Mouse (Mus musculus) CH12.LX (cell line): ENCODE measurements around the gene Mad1l1.

Source experiments
- CHD1 ChIP-seq: IDR thresholded peaks from 2 replicates; pipeline ENCODE4 v1.6.1; 2012; ENCODE audit warnings: low read depth, low read length, improper control_type of control experiment, inconsistent platforms
- CTCF ChIP-seq, 2 experiments: IDR thresholded peaks in 1 of 2; conservative IDR thresholded peaks in 1 of 2; 2 replicates each; pipeline ENCODE4 v1.5.1; 2011 to 2012; ENCODE audit warnings: low read depth in 2 of 2, low read length in 2 of 2, improper control_type of control experiment in 1 of 2, inconsistent platforms in 1 of 2, mild to moderate bottlenecking in 1 of 2, moderate library complexity in 1 of 2
- EP300 ChIP-seq: IDR thresholded peaks from 2 replicates; pipeline ENCODE4 v1.6.1; 2011; ENCODE audit warnings: low read length, improper control_type of control experiment
- GABPA ChIP-seq: IDR thresholded peaks from 2 replicates; pipeline ENCODE4 v1.6.1; 2012; ENCODE audit warnings: low read depth, low read length, improper control_type of control experiment, inconsistent platforms; ENCODE audit not compliant: insufficient replicate concordance
- HCFC1 ChIP-seq: IDR thresholded peaks from 2 replicates; pipeline ENCODE4 v1.6.1; 2012; ENCODE audit warnings: low read depth, mild to moderate bottlenecking, inconsistent platforms, low read length, improper control_type of control experiment
- IRF4 ChIP-seq: IDR thresholded peaks from 2 replicates; pipeline ENCODE4 v1.6.1; 2014; ENCODE audit warnings: low read depth, mild to moderate bottlenecking, inconsistent platforms, low read length, improper control_type of control experiment
- NRF1 ChIP-seq: IDR thresholded peaks from 2 replicates; pipeline ENCODE4 v1.6.1; 2014; ENCODE audit warnings: low read depth, mild to moderate bottlenecking, inconsistent platforms, low read length, improper control_type of control experiment, moderate library complexity
- POLR2A ChIP-seq: IDR thresholded peaks from 2 replicates; pipeline ENCODE4 v1.6.1; 2011; ENCODE audit warnings: low read depth, mild to moderate bottlenecking, improper control_type of control experiment, low read length
- TBP ChIP-seq: conservative IDR thresholded peaks from 2 replicates; pipeline ENCODE4 v1.6.1; 2011; ENCODE audit warnings: low read depth, low read length, improper control_type of control experiment
- TCF12 ChIP-seq: IDR thresholded peaks from 2 replicates; pipeline ENCODE4 v1.6.1; 2014; ENCODE audit warnings: low read depth, mild to moderate bottlenecking, inconsistent platforms, low read length, improper control_type of control experiment
- USF1 ChIP-seq: IDR thresholded peaks from 2 replicates; pipeline ENCODE4 v1.6.1; 2014; ENCODE audit warnings: low read depth, mild to moderate bottlenecking, inconsistent platforms, low read length, improper control_type of control experiment
- USF2 ChIP-seq: conservative IDR thresholded peaks from 2 replicates; pipeline ENCODE4 v1.6.1; 2011; ENCODE audit warnings: low read depth, low read length, improper control_type of control experiment
- ZMIZ1 ChIP-seq: IDR thresholded peaks from 2 replicates; pipeline ENCODE4 v1.6.1; 2012; ENCODE audit warnings: low read depth, mild to moderate bottlenecking, inconsistent platforms, low read length, improper control_type of control experiment

- TF ChIP-seq CTCF (conservative IDR thresholded peaks at IDR 0.05 in 1 of 2, IDR thresholded peaks at IDR 0.05 in 1 of 2; ENCODE audit: low read depth in 2 of 2, low read length in 2 of 2), result no peak
- TF ChIP-seq USF2, result no peak
- no peak for TF ChIP-seq USF1
- TF ChIP-seq NRF1, result no peak
- TF ChIP-seq POLR2A, result no peak
- TF ChIP-seq GABPA, result no peak
- TF ChIP-seq HCFC1, result no peak
- no peak for TF ChIP-seq EP300
- TF ChIP-seq ZMIZ1, result no peak
- no peak for TF ChIP-seq TBP
- TF ChIP-seq CHD1, result no peak
- TF ChIP-seq IRF4, result no peak
- no peak for TF ChIP-seq TCF12
Observed at GRCm38 (mm10) chr5:140346050-140346449, 24.7 kb upstream of the Mad1l1 start.
